Mouse (Mus musculus) central nervous system, embryonic 11.5 days (tissue): Measurements from ENCODE around the gene Dtl. TPM values are rescaled to one million over a fixed set of nuclear protein-coding genes. Genes with fewer than 3 reads are reported as not detected.

Source experiments
- polyA plus RNA-seq: library from polyadenylated mRNA; depleted of rRNA; stranded (reverse); fragments of >200 nt; gene quantifications from 2 replicates; pipeline ENCODE4 v1.2.3, GENCODE M21; 2012; rRNA removed

Dtl gene
- 25.4 and 39.4 TPM in 2 replicates for polyA plus RNA-seq

DNA sequence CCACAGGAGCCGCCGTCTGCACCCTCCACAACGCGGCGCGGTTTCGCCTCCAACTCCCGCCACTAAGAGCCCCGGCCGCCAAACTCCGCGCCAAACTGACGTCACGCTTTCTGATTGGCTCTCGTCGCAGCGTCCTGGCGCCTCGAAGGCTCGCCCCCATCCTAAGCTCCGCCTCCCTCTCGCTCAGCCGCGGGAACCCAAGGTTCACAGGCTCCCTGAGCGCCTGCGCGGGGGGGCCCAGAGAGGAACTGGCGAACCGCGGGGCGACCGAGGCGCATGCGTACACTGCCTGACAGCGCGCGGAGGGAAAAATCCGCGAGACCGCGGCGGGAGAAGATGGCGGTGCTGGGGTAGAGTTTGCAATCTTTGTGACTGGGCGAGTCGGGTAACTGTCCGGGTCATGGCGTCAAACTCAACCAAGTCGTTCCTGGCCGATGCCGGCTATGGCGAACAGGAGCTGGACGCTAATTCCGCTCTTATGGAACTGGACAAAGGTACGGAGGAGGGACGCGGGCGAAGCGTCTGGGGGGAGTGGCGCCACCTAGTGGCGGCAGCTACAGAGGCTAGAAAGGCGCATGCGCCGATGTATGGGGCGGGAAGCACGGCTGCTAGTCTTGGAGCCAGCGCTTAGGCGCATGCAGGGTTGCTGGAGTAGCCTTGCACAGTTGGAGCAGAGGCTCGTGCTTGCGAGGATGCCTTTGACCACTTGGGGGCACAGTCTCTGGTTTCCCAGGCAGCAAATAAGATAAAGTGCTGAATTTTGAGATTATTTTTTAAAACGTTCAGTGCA lies at the start of gene Dtl, which contains the start of gene Ints7:
Gene Dtl, minus strand, starts transcription at position 87 of the 790 bp plus-strand sequence.
Gene Ints7, plus strand, starts transcription at position 179 of the 790 bp plus-strand sequence.

Other genes starting within 250 kb of the Dtl start
- 15.3 and 20.6 TPM in 2 replicates for gene Tmem206, start 249.6 kb downstream of the Dtl start, polyA plus RNA-seq
- 25.8 and 30.2 TPM in 2 replicates for gene Ppp2r5a, start 172.3 kb downstream of the Dtl start, polyA plus RNA-seq
- gene Ints7, start 92 bp upstream of the Dtl start, polyA plus RNA-seq = 42.0 and 64.0 TPM in 2 replicates
- 18.9 and 27.9 TPM in 2 replicates for gene Lpgat1, start 142.3 kb upstream of the Dtl start, polyA plus RNA-seq
- gene Nek2, start 245.9 kb upstream of the Dtl start, polyA plus RNA-seq = 25.0 and 37.6 TPM in 2 replicates